Mouse (Mus musculus) kidney, embryonic 15.5 days (tissue): Measurements from ENCODE around the gene Gmds. TPM values are rescaled to one million over a fixed set of nuclear protein-coding genes. Genes with fewer than 3 reads are reported as not detected.

Experiments used
- ATAC-seq: fragments of 200-750 bp; cut with Nextera tagmentation; replicated peaks from 2 replicates; pipeline ENCODE4 v1.8.0; 2017; ENCODE audit warnings: moderate TSS enrichment; ENCODE audit not compliant: low FRiP score
- H3K27ac ChIP-seq: fragments of 300-500 bp; sonication (generic); 2 replicates; pipeline ENCODE4 v1.5.1; 2015; ENCODE audit warnings: mild to moderate bottlenecking, inconsistent platforms
- H3K27me3 ChIP-seq: fragments of 300-500 bp; sonication (generic); 2 replicates; pipeline ENCODE4 v1.6.1; 2015; ENCODE audit warnings: inconsistent platforms
- H3K36me3 ChIP-seq: fragments of 300-500 bp; sonication (generic); 2 replicates; pipeline ENCODE4 v1.6.1; 2015; ENCODE audit warnings: inconsistent platforms
- H3K4me1 ChIP-seq: fragments of 300-500 bp; sonication (generic); 2 replicates; pipeline ENCODE4 v1.6.1; 2015; ENCODE audit warnings: inconsistent platforms
- H3K4me2 ChIP-seq: fragments of 300-500 bp; sonication (generic); 2 replicates; pipeline ENCODE4 v1.6.1; 2015; ENCODE audit warnings: moderate library complexity, mild to moderate bottlenecking, inconsistent platforms
- H3K4me3 ChIP-seq: fragments of 300-500 bp; sonication (generic); replicated peaks from 2 replicates; pipeline ENCODE4 v1.5.1; 2015; ENCODE audit warnings: mild to moderate bottlenecking, inconsistent platforms
- H3K9ac ChIP-seq: fragments of 300-500 bp; sonication (generic); 2 replicates; pipeline ENCODE4 v1.6.1; 2015; ENCODE audit warnings: mild to moderate bottlenecking, inconsistent platforms
- H3K9me3 ChIP-seq: fragments of 300-500 bp; sonication (generic); replicated peaks from 2 replicates; pipeline ENCODE4 v1.6.1; 2016; ENCODE audit warnings: inconsistent platforms
- WGBS: fragments of 180-500 bp; shearing (Covaris S2); methylation state at CpG from one replicate; pipeline ENCODE4 v1.1.7; 2015; ENCODE audit warnings: mixed read lengths; 5-methylcytosine and 5-hydroxymethylcytosine counted together
- polyA plus RNA-seq: library from polyadenylated mRNA; unstranded; fragments of >200 nt; fragmentation: Nextera tagmentation; extraction: Ambion mirVana; gene quantifications from 2 replicates; pipeline ENCODE4 v1.2.1, GENCODE M21; 2015

Gmds gene
- polyA plus RNA-seq, 1 experiment from 2014 or later, result 31.8 TPM

DNA sequence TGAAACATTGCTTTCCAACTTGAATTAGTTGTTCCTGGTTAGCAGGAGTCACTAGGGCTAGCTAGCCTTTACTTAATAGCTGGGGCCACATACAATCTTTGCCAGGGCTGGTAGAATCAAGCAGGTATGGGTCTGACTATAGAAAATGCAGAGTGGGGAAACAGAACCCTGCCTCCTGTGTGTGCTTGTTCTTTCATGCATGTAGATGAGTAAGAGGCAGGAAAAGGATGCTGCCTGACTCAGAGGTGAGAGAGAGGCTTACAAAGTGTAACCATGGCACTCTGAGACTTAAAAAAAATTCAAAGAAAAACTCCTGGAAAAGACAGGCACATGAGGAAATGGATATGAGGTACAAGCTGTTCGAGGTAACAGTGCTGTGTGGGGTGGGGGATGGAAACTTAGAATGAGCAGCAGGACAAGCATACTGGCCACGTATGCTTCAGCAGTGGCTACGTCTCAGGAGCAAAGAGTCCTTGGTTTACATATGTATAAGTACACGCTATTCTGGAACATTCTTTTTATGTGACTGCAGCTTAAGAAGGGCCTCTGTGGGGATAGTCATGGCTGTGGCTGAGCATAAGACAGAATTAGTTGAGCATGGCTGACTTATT is 203.8 kb downstream of the Gmds start:
- WGBS, result 62% methylated on average over 4 of the region's 4 CpGs
- Histone ChIP-seq H3K9ac (no peak overlapping the region), H3K27ac (no peak overlapping the region), H3K4me1 (0 out of 2 replicates have a peak, but pooled peaks cover 5% of the 10 kb centered on the region), H3K36me3 (no peaks in the 10 kb centered on the region), H3K4me2 (no peak overlapping the region), H3K27me3 (no peaks in the 10 kb centered on the region), H3K4me3 (no peak overlapping the region), H3K9me3 (no peaks in the 10 kb centered on the region)
- no peak for ATAC-seq

DNA sequence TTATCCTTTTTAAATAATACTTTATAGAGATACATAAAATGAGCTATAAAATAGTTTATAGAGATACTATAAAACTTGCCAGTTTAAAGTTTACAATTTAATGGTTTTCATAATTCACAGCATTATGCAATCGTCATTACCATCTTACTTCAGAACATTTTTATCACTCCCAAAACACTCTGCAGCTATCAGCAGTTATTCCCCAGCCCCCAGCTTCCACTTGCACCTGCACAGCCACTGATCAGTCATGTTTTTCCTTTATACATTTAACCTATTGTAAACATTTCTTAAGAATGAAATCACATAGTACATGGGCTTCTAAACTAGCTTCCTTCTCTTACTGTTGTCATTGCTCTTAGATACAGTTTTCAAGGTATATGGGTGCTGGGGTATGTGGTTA is 208.6 kb downstream of the Gmds start:
- Histone ChIP-seq H3K4me3 (no peak overlapping the region), H3K27me3 (no peaks in the 10 kb centered on the region), H3K36me3 (no peaks in the 10 kb centered on the region), H3K9me3 (no peaks in the 10 kb centered on the region), H3K9ac (no peak overlapping the region), H3K4me1 (0 out of 2 replicates have a peak, but pooled peaks cover 5% of the 10 kb centered on the region), H3K4me2 (no peak overlapping the region), H3K27ac (no peak overlapping the region)
- ATAC-seq, result no peak
- WGBS, result 67% methylated on average over 1 of the region's 1 CpGs

DNA sequence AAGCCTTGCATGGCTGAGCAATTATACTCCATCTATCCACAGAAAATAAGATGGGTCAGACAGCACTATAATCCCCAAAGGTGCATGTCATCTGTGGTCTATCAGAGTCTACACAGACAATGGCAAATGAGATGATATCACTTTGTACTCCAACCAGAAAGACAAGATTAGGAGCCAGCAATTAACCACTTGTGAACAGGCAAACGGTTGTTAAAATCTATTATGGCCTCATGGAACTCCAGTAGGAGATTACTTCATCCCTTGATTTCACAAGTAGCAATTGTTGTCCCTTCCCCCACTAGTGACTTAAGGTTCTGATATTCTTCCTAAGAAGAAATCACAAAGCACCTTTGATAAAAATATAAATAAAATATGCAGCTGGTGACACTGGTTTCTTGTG is 220.2 kb downstream of the Gmds start:
- no peaks in the 10 kb centered on the region for H3K27me3 ChIP-seq
- ATAC-seq, result no peak
- 52% methylated on average over 1 of the region's 1 CpGs for WGBS

DNA sequence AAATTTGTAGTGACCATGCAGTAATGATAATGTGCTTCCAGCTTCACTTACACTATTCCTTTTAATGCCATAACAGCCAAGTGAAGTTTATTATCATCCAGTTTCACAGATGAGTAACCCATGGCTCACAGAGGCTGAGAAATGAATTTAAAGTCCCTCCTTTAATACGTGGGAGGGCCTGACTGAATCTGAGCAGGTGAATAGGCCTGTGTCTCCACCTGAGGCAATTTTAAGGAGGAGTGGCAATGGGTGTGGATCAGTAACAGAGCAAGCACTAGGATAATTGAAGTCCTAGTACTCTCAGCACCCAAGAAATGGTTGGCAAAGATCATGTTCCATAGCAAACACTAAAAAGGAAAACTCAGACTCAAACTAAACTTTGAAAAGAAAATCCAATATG is 223.1 kb downstream of the Gmds start:
- ATAC-seq, result no peak
- 67% methylated on average over 1 of the region's 1 CpGs for WGBS
- no peak overlapping the region for H3K4me2 ChIP-seq
- H3K4me1 ChIP-seq, result no peaks in the 10 kb centered on the region
- no peak overlapping the region for H3K9ac ChIP-seq
- no peak overlapping the region for H3K27ac ChIP-seq
- H3K36me3 ChIP-seq, result no peaks in the 10 kb centered on the region
- H3K9me3 ChIP-seq, result no peaks in the 10 kb centered on the region
- no peak overlapping the region for H3K4me3 ChIP-seq
- H3K27me3 ChIP-seq, result no peaks in the 10 kb centered on the region

More for the DNA sequence above, 220.2 kb downstream of the Gmds start:
- H3K27ac ChIP-seq, result no peak overlapping the region
- H3K4me3 ChIP-seq, result no peak overlapping the region
- no peaks in the 10 kb centered on the region for H3K4me1 ChIP-seq
- no peaks in the 10 kb centered on the region for H3K36me3 ChIP-seq
- no peak overlapping the region for H3K9ac ChIP-seq
- H3K4me2 ChIP-seq, result no peak overlapping the region
- no peaks in the 10 kb centered on the region for H3K9me3 ChIP-seq

DNA sequence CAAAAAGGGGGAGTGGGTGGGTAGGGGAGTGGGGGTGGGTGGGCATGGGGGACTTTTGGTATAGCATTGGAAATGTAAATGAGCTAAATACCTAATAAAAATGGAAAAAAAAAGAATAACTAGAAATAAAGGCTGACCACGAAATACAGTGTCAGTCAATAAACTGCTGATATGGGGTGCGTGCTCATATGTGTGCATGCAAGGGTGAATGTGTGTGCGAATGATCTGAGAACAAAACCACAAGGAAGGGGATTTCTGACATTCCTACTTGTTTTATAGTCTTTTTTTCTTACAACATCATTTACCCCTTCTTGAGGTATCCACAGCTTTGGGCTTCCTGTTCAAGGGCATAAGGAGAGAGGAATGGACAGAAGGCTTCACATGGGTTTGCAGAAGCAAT is 224.7 kb downstream of the Gmds start:
- Histone ChIP-seq H3K4me1 (no peaks in the 10 kb centered on the region), H3K27me3 (no peaks in the 10 kb centered on the region), H3K9ac (no peak overlapping the region), H3K27ac (no peak overlapping the region), H3K4me2 (no peak overlapping the region), H3K4me3 (no peak overlapping the region), H3K9me3 (no peaks in the 10 kb centered on the region), H3K36me3 (no peaks in the 10 kb centered on the region)
- no peak for ATAC-seq
- WGBS, result 94% methylated on average over 3 of the region's 3 CpGs

DNA sequence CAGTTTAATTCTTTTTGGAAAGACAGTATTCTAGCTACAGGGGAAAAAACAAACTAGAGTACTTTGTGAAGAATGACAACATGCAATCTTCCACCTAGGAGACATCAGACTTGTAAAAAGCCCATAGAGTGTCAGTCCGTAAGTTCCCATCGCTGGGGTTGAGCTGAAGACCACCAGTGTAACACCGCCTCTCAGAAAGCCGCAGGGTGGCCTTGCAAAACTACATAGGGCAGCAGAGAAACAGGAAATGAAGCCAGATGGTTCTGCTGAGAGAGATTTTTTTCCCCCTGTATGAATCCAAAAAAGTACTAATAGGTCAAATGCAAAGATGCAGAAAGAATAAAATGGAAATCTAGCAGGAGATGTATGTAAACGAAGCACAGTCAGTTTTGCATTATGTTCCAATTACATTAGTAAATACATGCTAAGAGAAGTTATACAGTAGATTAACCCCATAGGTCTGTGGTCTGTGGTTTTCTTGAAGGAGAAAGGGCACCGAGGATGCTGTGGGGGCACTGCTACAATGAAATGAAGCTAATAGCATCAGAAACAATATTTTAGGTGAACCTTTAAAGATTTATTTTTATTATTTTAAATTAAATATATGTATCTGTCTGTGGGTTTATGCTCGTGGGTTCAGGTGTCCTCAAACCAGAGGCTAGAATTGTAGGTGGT is 250.1 kb downstream of the Gmds start:
- Histone ChIP-seq H3K9me3 (no peaks in the 10 kb centered on the region), H3K4me3 (no peak overlapping the region), H3K27ac (no peak overlapping the region), H3K4me2 (no peak overlapping the region), H3K4me1 (0 out of 2 replicates have a peak, but pooled peaks cover 2% of the 10 kb centered on the region), H3K9ac (no peak overlapping the region), H3K27me3 (no peaks in the 10 kb centered on the region), H3K36me3 (no peaks in the 10 kb centered on the region)
- 76% methylated on average over 7 of the region's 7 CpGs for WGBS
- no peak for ATAC-seq

DNA sequence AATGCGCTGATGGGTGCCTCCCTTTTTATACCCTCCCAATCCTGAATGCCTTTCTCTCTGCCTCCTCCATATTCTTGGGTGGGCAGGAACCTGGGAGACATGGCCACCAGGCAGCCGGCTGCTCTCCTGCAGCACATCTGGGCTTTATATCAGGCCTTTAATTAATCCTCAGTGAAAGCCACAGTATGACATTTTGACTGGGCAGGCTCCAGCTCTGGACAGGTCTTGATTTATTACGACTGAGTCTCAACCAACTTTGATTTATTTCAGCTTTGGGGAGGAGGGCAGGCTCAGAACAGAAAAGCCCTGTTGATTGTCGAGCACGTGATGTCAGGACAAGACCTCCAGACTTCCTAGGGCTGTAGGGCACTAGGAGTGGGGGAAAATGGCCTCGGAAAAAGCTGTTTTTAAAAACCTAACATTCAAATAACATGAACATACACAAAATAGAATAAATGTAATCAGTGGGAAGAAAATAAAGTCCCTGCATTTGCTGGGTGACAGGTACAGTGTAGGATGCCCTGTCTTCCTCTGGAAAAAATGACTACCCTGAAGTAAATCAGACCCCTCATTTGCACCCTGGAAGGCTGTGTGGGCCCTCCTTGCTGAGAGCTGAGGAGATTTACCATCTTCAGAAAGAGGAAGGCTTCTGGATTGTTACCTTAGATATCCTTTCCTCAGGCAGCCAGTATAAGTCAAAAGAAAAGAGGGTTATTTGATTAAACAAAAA is 257.9 kb downstream of the Gmds start:
- Histone ChIP-seq H3K4me2 (no peak overlapping the region), H3K9ac (no peak overlapping the region), H3K4me3 (no peak overlapping the region), H3K4me1 (peaks cover 14% of the 10 kb centered on the region), H3K36me3 (no peaks in the 10 kb centered on the region), H3K9me3 (no peaks in the 10 kb centered on the region), H3K27ac (peak overlapping the region; percentile 42; the same call in 1 of the 2 replicates), H3K27me3 (no peaks in the 10 kb centered on the region)
- WGBS, result 16% methylated on average over 6 of the region's 6 CpGs
- ATAC-seq, result peak; percentile 92

DNA sequence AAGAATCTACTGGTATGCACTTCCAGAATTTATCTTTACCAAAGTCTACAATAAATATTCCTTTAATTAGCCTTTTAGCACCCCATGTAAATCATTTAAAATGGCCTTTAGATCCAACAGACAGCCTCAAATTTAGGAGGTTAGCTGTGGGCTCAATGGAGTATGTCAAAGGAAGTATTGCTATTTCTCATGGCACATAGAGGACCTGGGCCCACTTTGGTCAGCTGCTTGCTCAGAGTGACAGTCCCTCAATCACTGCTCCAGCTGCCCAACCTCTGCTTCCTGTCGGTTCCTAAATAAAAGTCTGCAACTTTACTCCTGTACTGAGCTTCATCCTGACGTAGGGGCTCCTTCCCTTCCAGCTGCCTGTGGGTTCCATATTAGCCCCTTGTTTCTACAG is 264.9 kb downstream of the Gmds start:
- WGBS, result 23% methylated on average over 2 of the region's 2 CpGs
- Histone ChIP-seq H3K4me1 (peaks cover 14% of the 10 kb centered on the region), H3K4me3 (no peak overlapping the region), H3K36me3 (no peaks in the 10 kb centered on the region), H3K9me3 (no peaks in the 10 kb centered on the region), H3K27ac (peak overlapping the region; percentile 32; the same call in 1 of the 2 replicates), H3K9ac (no peak overlapping the region), H3K27me3 (no peaks in the 10 kb centered on the region), H3K4me2 (no peak overlapping the region)
- ATAC-seq, result peak; percentile 49; the same call in 1 of the 2 replicates

DNA sequence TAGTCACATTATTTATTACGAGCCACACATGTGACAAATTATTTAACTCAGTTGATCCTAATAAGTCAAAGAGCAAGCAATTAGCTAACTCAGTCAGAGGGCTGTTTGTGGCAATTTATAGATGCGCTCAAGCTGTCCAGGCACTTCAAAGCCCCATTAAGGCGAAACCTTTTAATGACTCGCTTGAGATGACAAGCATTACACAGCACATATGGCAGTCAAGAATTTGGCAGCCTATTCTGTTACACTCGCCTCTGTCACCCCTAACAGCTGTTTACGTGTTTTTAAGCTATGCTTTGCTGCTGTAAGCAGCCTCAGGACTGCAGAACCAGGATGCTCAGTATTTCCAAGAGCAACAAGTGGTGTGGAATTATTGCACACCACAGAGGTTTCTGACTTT is 283.2 kb downstream of the Gmds start:
- Histone ChIP-seq H3K9ac (no peak overlapping the region), H3K27ac (peak overlapping the region; percentile 37; the same call in 1 of the 2 replicates), H3K4me2 (no peak overlapping the region), H3K9me3 (no peaks in the 10 kb centered on the region), H3K27me3 (no peaks in the 10 kb centered on the region), H3K36me3 (no peaks in the 10 kb centered on the region), H3K4me1 (peaks cover 16% of the 10 kb centered on the region), H3K4me3 (no peak overlapping the region)
- ATAC-seq, result peak; percentile 92
- 29% methylated on average over 6 of the region's 6 CpGs for WGBS

DNA sequence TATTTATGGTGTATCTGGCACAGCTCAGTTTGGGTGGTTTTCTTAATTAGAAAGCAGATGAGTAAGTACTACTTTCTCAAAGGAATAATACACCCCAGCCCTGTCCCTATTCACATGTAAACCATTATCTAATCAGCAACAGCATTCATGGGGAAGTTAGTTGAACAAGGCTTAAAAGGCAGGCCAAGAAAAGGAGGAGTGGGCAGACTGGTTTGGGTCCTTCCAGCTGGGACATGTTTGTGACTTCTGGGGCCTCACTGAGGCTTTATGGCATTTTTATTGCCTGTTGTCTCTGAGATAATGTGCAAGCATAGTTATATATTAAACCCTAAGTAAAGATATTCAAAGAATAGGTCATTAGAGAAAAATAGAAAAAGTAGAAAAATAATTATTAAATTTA is 285.0 kb downstream of the Gmds start:
- H3K4me3 ChIP-seq, result no peak overlapping the region
- no peak overlapping the region for H3K27ac ChIP-seq
- peaks cover 16% of the 10 kb centered on the region for H3K4me1 ChIP-seq
- H3K36me3 ChIP-seq, result no peaks in the 10 kb centered on the region
- ATAC-seq, result no peak
- H3K9ac ChIP-seq, result no peak overlapping the region
- H3K9me3 ChIP-seq, result no peaks in the 10 kb centered on the region
- H3K27me3 ChIP-seq, result no peaks in the 10 kb centered on the region
- no peak overlapping the region for H3K4me2 ChIP-seq

DNA sequence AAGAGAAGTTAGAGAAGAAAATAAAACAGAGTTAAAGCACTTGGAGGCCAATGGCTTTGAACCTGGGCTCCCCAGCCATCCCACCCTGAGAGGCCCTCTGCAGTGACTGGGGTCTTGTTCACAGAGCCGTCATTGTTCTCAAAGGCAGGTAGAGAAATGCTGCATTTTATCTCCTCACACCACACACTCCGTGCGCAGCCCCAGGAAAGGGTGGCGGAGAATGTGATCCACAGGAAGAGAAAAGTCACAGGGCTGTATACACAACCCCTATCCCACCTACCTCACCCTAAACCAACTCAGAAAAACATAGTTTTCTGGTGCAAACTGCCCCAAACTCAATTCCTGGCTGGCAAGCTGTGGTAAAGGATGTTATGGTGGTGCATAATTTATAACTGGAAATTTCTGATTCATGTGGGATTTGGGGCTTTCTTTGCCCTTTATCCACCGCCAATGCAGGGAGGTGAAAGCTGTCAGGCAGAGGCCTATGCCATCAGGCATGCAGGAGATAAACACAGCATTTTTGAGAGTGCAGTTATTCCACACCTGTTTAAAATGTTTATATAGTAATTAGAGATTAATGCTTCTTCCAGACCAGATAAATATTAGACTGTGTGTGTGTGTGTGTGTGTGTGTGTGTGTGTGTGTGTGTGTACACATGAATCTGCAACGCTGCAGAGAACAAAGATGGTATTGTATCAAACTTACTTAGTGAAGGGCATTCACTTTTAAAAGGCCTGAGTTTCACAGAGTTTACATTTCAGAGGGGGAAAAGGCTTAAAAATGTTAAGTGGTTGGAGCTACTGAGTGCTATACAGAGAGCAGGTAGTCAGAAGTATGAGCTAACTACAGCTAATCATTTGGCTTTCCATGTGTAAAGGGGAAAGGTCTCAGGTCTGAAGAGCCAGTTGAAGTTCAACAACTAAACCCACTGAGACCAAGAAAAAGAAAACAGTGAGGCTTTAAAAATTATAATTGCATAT is 290.3 kb downstream of the Gmds start:
- ATAC-seq, result no peak
- Histone ChIP-seq H3K9ac (no peak overlapping the region), H3K27me3 (no peaks in the 10 kb centered on the region), H3K27ac (0 out of 2 replicates have a peak overlapping the region, but pooled peaks have one; percentile 37), H3K4me2 (no peak overlapping the region), H3K9me3 (no peaks in the 10 kb centered on the region), H3K36me3 (no peaks in the 10 kb centered on the region), H3K4me1 (peaks cover 1% of the 10 kb centered on the region; the same call in 1 of the 2 replicates), H3K4me3 (no peak overlapping the region)
- 42% methylated on average over 6 of the region's 6 CpGs for WGBS
